Mouse (Mus musculus) stomach, embryonic 15.5 days (tissue): ENCODE data around the gene Pdss2. TPM values are rescaled to one million over a fixed set of nuclear protein-coding genes. Genes with fewer than 3 reads are reported as not detected.

Experiments
- ATAC-seq: fragments of 200-750 bp; cut with Nextera tagmentation; 2 replicates; pipeline ENCODE4 v1.8.0; 2017; ENCODE audit warnings: low read depth, moderate number of reproducible peaks, moderate TSS enrichment; ENCODE audit not compliant: insufficient read depth, low FRiP score
- H3K27ac ChIP-seq: fragments of 300-500 bp; sonication (generic); 2 replicates; pipeline ENCODE4 v1.5.1; 2015; ENCODE audit warnings: mild to moderate bottlenecking, inconsistent platforms
- H3K27me3 ChIP-seq: fragments of 300-500 bp; sonication (generic); replicated peaks from 2 replicates; pipeline ENCODE4 v1.6.1; 2015; ENCODE audit warnings: inconsistent platforms
- H3K36me3 ChIP-seq: fragments of 300-500 bp; sonication (generic); 2 replicates; pipeline ENCODE4 v1.6.1; 2015; ENCODE audit warnings: inconsistent platforms
- H3K4me1 ChIP-seq: fragments of 300-500 bp; sonication (generic); 2 replicates; pipeline ENCODE4 v1.6.1; 2015; ENCODE audit warnings: inconsistent platforms
- H3K4me2 ChIP-seq: fragments of 300-500 bp; sonication (generic); 2 replicates; pipeline ENCODE4 v1.6.1; 2015; ENCODE audit warnings: mild to moderate bottlenecking, inconsistent platforms
- H3K4me3 ChIP-seq: fragments of 300-500 bp; sonication (generic); replicated peaks from 2 replicates; pipeline ENCODE4 v1.5.1; 2015; ENCODE audit warnings: inconsistent platforms
- H3K9ac ChIP-seq: fragments of 300-500 bp; sonication (generic); 2 replicates; pipeline ENCODE4 v1.6.1; 2015; ENCODE audit warnings: inconsistent platforms
- H3K9me3 ChIP-seq: fragments of 300-500 bp; sonication (generic); 2 replicates; pipeline ENCODE4 v1.6.1; 2016; ENCODE audit warnings: inconsistent platforms
- WGBS: fragments of 180-500 bp; shearing (Covaris S2); methylation state at CpG from one replicate; pipeline ENCODE4 v1.1.7; 2015; 5-methylcytosine and 5-hydroxymethylcytosine counted together
- polyA plus RNA-seq: library from polyadenylated mRNA; unstranded; fragments of >200 nt; fragmentation: Nextera tagmentation; extraction: Ambion mirVana; gene quantifications from 2 replicates; pipeline ENCODE4 v1.2.1, GENCODE M21; 2015

The Pdss2 gene
- polyA plus RNA-seq, result 12.7 and 14.3 TPM in 2 replicates

- H3K4me1 ChIP-seq, result 0 out of 2 replicates have a peak, but pooled peaks cover 3% of the 10 kb centered on the region
- no peaks in the 10 kb centered on the region for H3K9me3 ChIP-seq
- peak within 1 kb of the TSS; percentile 65 for H3K9ac ChIP-seq
- peak within 1 kb of the TSS; percentile 92 for H3K27ac ChIP-seq
- H3K36me3 ChIP-seq, result no peaks in the 10 kb centered on the region
- under 1% methylated on average over 50 of the region's 50 CpGs for WGBS
- H3K4me2 ChIP-seq, result peak within 1 kb of the TSS; percentile 73
- peak; percentile 98 for ATAC-seq
- no peaks in the 10 kb centered on the region for H3K27me3 ChIP-seq
- peak within 1 kb of the TSS; percentile 70 for H3K4me3 ChIP-seq
These were observed at the start of gene Pdss2 for GRCm38 (mm10) chr10:43220910-43221625. Gene Pdss2, plus strand, starts transcription at chr10:43221486.

- no peaks in the 10 kb centered on the region for H3K36me3 ChIP-seq
- H3K27ac ChIP-seq, result no peak overlapping the region
- H3K4me2 ChIP-seq, result peak overlapping the region; percentile 97; the same call in 1 of the 2 replicates
- H3K27me3 ChIP-seq, result peaks cover 27% of the 10 kb centered on the region
- H3K4me1 ChIP-seq, result peaks cover 12% of the 10 kb centered on the region; the same call in 1 of the 2 replicates
- 12% methylated on average over 7 of the region's 7 CpGs for WGBS
- H3K9me3 ChIP-seq, result no peaks in the 10 kb centered on the region
- no peak for ATAC-seq
- peak overlapping the region; percentile 72; the same call in 1 of the 2 replicates for H3K4me3 ChIP-seq
- no peak overlapping the region for H3K9ac ChIP-seq
These were observed 49.2 kb upstream of the Pdss2 start for GRCm38 (mm10) chr10:43172066-43172465.

GRCm38 (mm10) chr10:43172554-43172953 lies 48.7 kb upstream of the Pdss2 start:
- Histone ChIP-seq H3K36me3 (no peaks in the 10 kb centered on the region), H3K4me2 (peak overlapping the region; percentile 97), H3K27ac (no peak overlapping the region), H3K9ac (no peak overlapping the region), H3K9me3 (no peaks in the 10 kb centered on the region), H3K27me3 (peaks cover 29% of the 10 kb centered on the region), H3K4me1 (peaks cover 12% of the 10 kb centered on the region; the same call in 1 of the 2 replicates), H3K4me3 (peak overlapping the region; percentile 72)
- WGBS, result 9% methylated on average over 8 of the region's 8 CpGs
- ATAC-seq, result no peak

GRCm38 (mm10) chr10:43173141-43173827 lies 48.0 kb upstream of the Pdss2 start:
- Histone ChIP-seq H3K36me3 (no peaks in the 10 kb centered on the region), H3K9me3 (no peaks in the 10 kb centered on the region), H3K9ac (peak overlapping the region; percentile 20; the same call in 1 of the 2 replicates), H3K4me3 (peak overlapping the region; percentile 72), H3K27ac (no peak overlapping the region), H3K4me2 (peak overlapping the region; percentile 97), H3K27me3 (peaks cover 29% of the 10 kb centered on the region), H3K4me1 (peaks cover 12% of the 10 kb centered on the region; the same call in 1 of the 2 replicates)
- whole genome bisulfite sequencing, result 0% methylated on average over 52 of the region's 53 CpGs
- peak; percentile 37; the same call in 1 of the 2 replicates for ATAC-seq

GRCm38 (mm10) chr10:43173828-43174325 lies 47.4 kb upstream of the Pdss2 start:
- WGBS, result 2% methylated on average over 33 of the region's 38 CpGs
- Histone ChIP-seq H3K9me3 (no peaks in the 10 kb centered on the region), H3K27me3 (peaks cover 29% of the 10 kb centered on the region), H3K4me1 (peaks cover 12% of the 10 kb centered on the region; the same call in 1 of the 2 replicates), H3K4me3 (peak overlapping the region; percentile 72), H3K27ac (peak overlapping the region; percentile 74; the same call in 1 of the 2 replicates), H3K4me2 (peak overlapping the region; percentile 97), H3K36me3 (no peaks in the 10 kb centered on the region), H3K9ac (peak overlapping the region; percentile 29; the same call in 1 of the 2 replicates)
- 0 out of 2 replicates have a peak, but pooled peaks have one; percentile 24 for ATAC-seq

GRCm38 (mm10) chr10:43174326-43175155 lies 46.7 kb upstream of the Pdss2 start, which contains the start of the genes Sobp and 9030612E09Rik:
Gene Sobp, minus strand, starts transcription at chr10:43174530.
Gene 9030612E09Rik, plus strand, starts transcription at chr10:43174704.
- Histone ChIP-seq H3K9me3 (no peaks in the 10 kb centered on the region), H3K27ac (peak within 1 kb of the TSS; percentile 74; the same call in 1 of the 2 replicates), H3K4me2 (peak within 1 kb of the TSS; percentile 97), H3K4me1 (peaks cover 12% of the 10 kb centered on the region; the same call in 1 of the 2 replicates), H3K4me3 (peak within 1 kb of the TSS; percentile 72), H3K9ac (peak within 1 kb of the TSS; percentile 39), H3K36me3 (no peaks in the 10 kb centered on the region), H3K27me3 (peaks cover 29% of the 10 kb centered on the region)
- peak; percentile 70 for ATAC-seq
- under 1% methylated on average over 61 of the region's 91 CpGs for WGBS

GRCm38 (mm10) chr10:43175156-43175601 lies 46.1 kb upstream of the Pdss2 start:
- H3K9ac ChIP-seq, result peak overlapping the region; percentile 39; the same call in 1 of the 2 replicates

GRCm38 (mm10) chr10:43180313-43180912 lies 40.9 kb upstream of the Pdss2 start:
- 64% methylated on average over 5 of the region's 5 CpGs for WGBS
- no peak for ATAC-seq

More at GRCm38 (mm10) chr10:43175156-43175601, 46.1 kb upstream of the Pdss2 start:
- Histone ChIP-seq H3K9me3 (no peaks in the 10 kb centered on the region), H3K4me2 (peak overlapping the region; percentile 97), H3K4me3 (peak overlapping the region; percentile 72), H3K27me3 (peaks cover 29% of the 10 kb centered on the region), H3K27ac (no peak overlapping the region), H3K4me1 (peaks cover 12% of the 10 kb centered on the region; the same call in 1 of the 2 replicates), H3K36me3 (no peaks in the 10 kb centered on the region)
- ATAC-seq, result peak; percentile 13; the same call in 1 of the 2 replicates
- WGBS, result 3% methylated on average over 18 of the region's 18 CpGs

GRCm38 (mm10) chr10:43200206-43200605 lies 21.1 kb upstream of the Pdss2 start:
- H3K4me1 ChIP-seq, result no peaks in the 10 kb centered on the region
- H3K9ac ChIP-seq, result no peak overlapping the region
- no peak for ATAC-seq
- no peak overlapping the region for H3K27ac ChIP-seq
- no peaks in the 10 kb centered on the region for H3K36me3 ChIP-seq
- H3K9me3 ChIP-seq, result no peaks in the 10 kb centered on the region
- no peak overlapping the region for H3K4me3 ChIP-seq
- no peaks in the 10 kb centered on the region for H3K27me3 ChIP-seq
- H3K4me2 ChIP-seq, result no peak overlapping the region
- 87% methylated on average over 2 of the region's 2 CpGs for WGBS

More at GRCm38 (mm10) chr10:43180313-43180912, 40.9 kb upstream of the Pdss2 start:
- no peaks in the 10 kb centered on the region; the same call in 1 of the 2 replicates for H3K4me1 ChIP-seq
- H3K4me2 ChIP-seq, result no peak overlapping the region
- H3K9me3 ChIP-seq, result no peaks in the 10 kb centered on the region
- H3K36me3 ChIP-seq, result no peaks in the 10 kb centered on the region
- H3K27me3 ChIP-seq, result peaks cover 13% of the 10 kb centered on the region
- H3K27ac ChIP-seq, result no peak overlapping the region
- H3K4me3 ChIP-seq, result no peak overlapping the region
- no peak overlapping the region for H3K9ac ChIP-seq

GRCm38 (mm10) chr10:43203865-43204264 lies 17.4 kb upstream of the Pdss2 start:
- no peaks in the 10 kb centered on the region for H3K4me1 ChIP-seq
- H3K27me3 ChIP-seq, result no peaks in the 10 kb centered on the region
- no peak overlapping the region for H3K27ac ChIP-seq
- H3K9me3 ChIP-seq, result no peaks in the 10 kb centered on the region
- no peaks in the 10 kb centered on the region for H3K36me3 ChIP-seq
- no peak for ATAC-seq
- H3K4me3 ChIP-seq, result no peak overlapping the region
- no peak overlapping the region for H3K4me2 ChIP-seq
- 84% methylated on average over 3 of the region's 3 CpGs for WGBS
- no peak overlapping the region for H3K9ac ChIP-seq
